Comparison of ENCODE assay signal across 34 mouse cellular contexts in the genomic region with DNA sequence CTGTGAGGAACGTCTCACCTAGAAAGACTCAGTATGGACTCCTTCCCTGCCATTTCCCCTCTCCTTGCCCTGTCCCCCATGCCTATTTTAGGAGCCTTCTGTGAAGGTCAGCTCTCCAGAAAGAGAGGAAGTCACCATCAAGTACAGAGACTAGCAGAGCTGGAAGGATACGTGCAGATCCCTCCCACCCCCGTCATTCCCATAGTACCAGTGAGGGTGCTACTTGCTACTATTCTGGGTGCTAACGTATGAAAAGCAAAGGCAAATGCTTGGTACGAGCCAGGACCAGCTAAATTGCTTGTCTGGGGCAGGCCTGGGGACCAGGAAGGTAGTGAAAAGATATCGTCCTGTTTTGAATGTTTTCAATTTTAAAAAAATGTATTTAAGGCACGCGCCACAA. TPM values are rescaled to one million over a fixed set of nuclear protein-coding genes. Genes with fewer than 3 reads are reported as not detected.
"Had no signal": no experiment of that assay in that cellular context is flagged by ENCODE, and none has a peak within 500 bp of the region (broad histone marks: within the 10 kb centered on the region; RNA-seq: fewer than 3 reads in every experiment).

No protein-coding gene starts in this region.

- H3K4me3 ChIP-seq: heart, embryonic 15.5 days; hindbrain, embryonic 10.5 days; hindbrain, embryonic 12.5 days; hindbrain, embryonic 13.5 days; hindbrain, embryonic 15.5 days; intestine, embryonic 15.5 days; kidney, embryonic 15.5 days; layer of hippocampus, adult 2 months; left cerebral cortex, adult 2 months had no signal

- H3K27ac ChIP-seq: heart, embryonic 15.5 days; hindbrain, embryonic 10.5 days; hindbrain, embryonic 12.5 days; hindbrain, embryonic 13.5 days; hindbrain, embryonic 14.5 days; hindbrain, embryonic 15.5 days; hindbrain, postnatal 0 days; intestine, embryonic 15.5 days; kidney, embryonic 15.5 days; kidney, postnatal 0 days; layer of hippocampus, adult 2 months; left cerebral cortex, adult 2 months had no signal

- H3K4me1 ChIP-seq: hindbrain, embryonic 12.5 days; hindbrain, embryonic 13.5 days; hindbrain, embryonic 15.5 days; intestine, embryonic 15.5 days had no signal

- H3K36me3 ChIP-seq: hindbrain, embryonic 10.5 days; hindbrain, embryonic 12.5 days; hindbrain, embryonic 13.5 days; hindbrain, embryonic 15.5 days; intestine, embryonic 15.5 days had no signal

- H3K9me3 ChIP-seq: heart, embryonic 15.5 days; hindbrain, embryonic 10.5 days; hindbrain, embryonic 12.5 days; hindbrain, embryonic 13.5 days; hindbrain, embryonic 15.5 days; intestine, embryonic 15.5 days; kidney, embryonic 15.5 days had no signal

- H3K4me2 ChIP-seq: heart, embryonic 15.5 days; hindbrain, embryonic 12.5 days; hindbrain, embryonic 13.5 days; hindbrain, embryonic 14.5 days; hindbrain, embryonic 15.5 days; intestine, embryonic 15.5 days; kidney, embryonic 15.5 days had no signal

- DNase-seq: heart, postnatal 10 days; heart, postnatal 14 days; heart, postnatal 36 days; heart, postnatal 4 days; kidney, adult 11 months; kidney, adult 18-20 months; kidney, adult 2 months; kidney, adult 8-10 months; kidney, adult 9 months; kidney, postnatal 10 days; kidney, postnatal 14 days; kidney, postnatal 25 days; kidney, postnatal 36 days; kidney, postnatal 4 days; layer of hippocampus, adult 9-11 months; layer of hippocampus, postnatal 36 days had no signal

- ATAC-seq: hindbrain, embryonic 16.5 days; hindbrain, postnatal 0 days; inflammation-experienced regulatory T-cells, adult 6 months; intestine, embryonic 15.5 days; intestine, embryonic 16.5 days; intestine, postnatal 0 days had no signal

- H3K27me3 ChIP-seq: heart, embryonic 15.5 days; hindbrain, embryonic 12.5 days; hindbrain, embryonic 13.5 days; hindbrain, embryonic 15.5 days; intestine, embryonic 15.5 days; kidney, embryonic 15.5 days had no signal

- H3K9ac ChIP-seq: heart, embryonic 15.5 days; hindbrain, embryonic 12.5 days; hindbrain, embryonic 13.5 days; hindbrain, embryonic 14.5 days; hindbrain, embryonic 15.5 days; intestine, embryonic 15.5 days; kidney, embryonic 15.5 days had no signal

RNA-seq across cellular contexts. Expression of a gene that starts 8.6 kb away (rescaled TPM):
- total RNA-seq: hematopoietic stem cell, adult 5-6 weeks had no signal

RNA-seq across cellular contexts. Expression of a gene that starts 21.9 kb away (rescaled TPM):
- total RNA-seq: hematopoietic stem cell, adult 5-6 weeks; layer of hippocampus, postnatal 10 days had no signal
- polyA plus RNA-seq: inflammation-experienced regulatory T-cells, adult 6 months had no signal
